Mouse (Mus musculus) stomach, embryonic 14.5 days (tissue): Measurements from ENCODE around the gene Cpsf4l. TPM values are rescaled to one million over a fixed set of nuclear protein-coding genes. Genes with fewer than 3 reads are reported as not detected.

Experiments
- ATAC-seq: fragments of 200-750 bp; cut with Nextera tagmentation; 2 replicates; pipeline ENCODE4 v1.8.0; 2017; ENCODE audit warnings: low read depth, moderate TSS enrichment; ENCODE audit not compliant: insufficient number of reproducible peaks, insufficient read depth, low FRiP score
- H3K27ac ChIP-seq: fragments of 300-500 bp; sonication (generic); 2 replicates; pipeline ENCODE4 v1.5.1; 2014; ENCODE audit warnings: mild to moderate bottlenecking, low read length, moderate library complexity, mixed read lengths
- H3K27me3 ChIP-seq: fragments of 300-500 bp; sonication (generic); 2 replicates; pipeline ENCODE4 v1.6.1; 2014; ENCODE audit warnings: low read length, control low read depth, mixed read lengths; ENCODE audit not compliant: control insufficient read depth, insufficient read depth
- H3K36me3 ChIP-seq: fragments of 300-500 bp; sonication (generic); 2 replicates; pipeline ENCODE4 v1.6.1; 2014; ENCODE audit warnings: mild to moderate bottlenecking, control low read depth, low read length, moderate library complexity, mixed read lengths; ENCODE audit not compliant: control insufficient read depth, insufficient read depth
- H3K4me1 ChIP-seq: fragments of 300-500 bp; sonication (generic); 2 replicates; pipeline ENCODE4 v1.6.1; 2014; ENCODE audit warnings: low read length, control low read depth, mixed read lengths; ENCODE audit not compliant: control insufficient read depth, insufficient read depth
- H3K4me2 ChIP-seq: fragments of 300-500 bp; sonication (generic); replicated peaks from 2 replicates; pipeline ENCODE4 v1.6.1; 2014; ENCODE audit warnings: low read depth, low read length, control low read depth
- H3K4me3 ChIP-seq: fragments of 300-500 bp; sonication (generic); 2 replicates; pipeline ENCODE4 v1.5.1; 2014; ENCODE audit warnings: low read depth, low read length, control low read depth
- H3K9ac ChIP-seq: fragments of 300-500 bp; sonication (generic); replicated peaks from 2 replicates; pipeline ENCODE4 v1.6.1; 2014; ENCODE audit warnings: low read depth, mild to moderate bottlenecking, control low read depth, low read length, moderate library complexity, mixed read lengths
- H3K9me3 ChIP-seq: fragments of 300-500 bp; sonication (generic); 2 replicates; pipeline ENCODE4 v1.6.1; 2016; ENCODE audit warnings: low read depth, low read length, control low read depth; ENCODE audit not compliant: control insufficient read depth
- WGBS: fragments of 180-500 bp; shearing (Covaris S2); extraction: QIAGEN DNeasy Blood & Tissue Kit; methylation state at CpG from one replicate; pipeline ENCODE4 v1.1.7; 2014; 5-methylcytosine and 5-hydroxymethylcytosine counted together
- polyA plus RNA-seq: library from polyadenylated mRNA; unstranded; fragments of >200 nt; fragmentation: Nextera tagmentation; extraction: Ambion mirVana; gene quantifications from 2 replicates; pipeline ENCODE4 v1.2.1, GENCODE M21; 2014

The Cpsf4l gene
- polyA plus RNA-seq, 1 experiment from 2014 or later = 0.52 TPM

DNA sequence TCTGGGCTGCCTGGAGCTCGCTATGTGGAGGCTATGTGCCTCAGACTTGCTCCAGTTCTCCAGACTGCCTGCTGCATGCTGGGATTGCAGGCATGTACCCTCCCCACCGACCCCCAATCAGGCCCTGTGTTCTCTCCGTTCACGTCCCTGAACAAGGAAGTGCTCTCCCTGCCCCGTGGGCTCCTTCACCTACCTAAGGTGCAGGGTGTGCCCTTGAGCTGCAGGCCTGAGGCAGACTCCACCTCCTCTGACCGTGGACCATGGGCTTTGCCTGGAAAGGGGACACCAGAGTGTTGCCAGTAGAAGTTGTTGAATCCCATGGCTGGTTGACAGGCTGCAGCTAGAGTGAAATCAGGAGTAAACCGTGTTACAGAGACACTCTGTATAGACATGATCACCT is 10.2 kb downstream of the Cpsf4l start:
- no peak overlapping the region for H3K4me3 ChIP-seq
- 78% methylated on average over 7 of the region's 7 CpGs for WGBS
- H3K27ac ChIP-seq = no peak overlapping the region
- peaks cover 8% of the 10 kb centered on the region for H3K36me3 ChIP-seq
- H3K4me1 ChIP-seq = no peaks in the 10 kb centered on the region
- H3K9me3 ChIP-seq = no peaks in the 10 kb centered on the region
- H3K4me2 ChIP-seq = no peak overlapping the region
- no peaks in the 10 kb centered on the region for H3K27me3 ChIP-seq
- no peak for ATAC-seq
- H3K9ac ChIP-seq = no peak overlapping the region

DNA sequence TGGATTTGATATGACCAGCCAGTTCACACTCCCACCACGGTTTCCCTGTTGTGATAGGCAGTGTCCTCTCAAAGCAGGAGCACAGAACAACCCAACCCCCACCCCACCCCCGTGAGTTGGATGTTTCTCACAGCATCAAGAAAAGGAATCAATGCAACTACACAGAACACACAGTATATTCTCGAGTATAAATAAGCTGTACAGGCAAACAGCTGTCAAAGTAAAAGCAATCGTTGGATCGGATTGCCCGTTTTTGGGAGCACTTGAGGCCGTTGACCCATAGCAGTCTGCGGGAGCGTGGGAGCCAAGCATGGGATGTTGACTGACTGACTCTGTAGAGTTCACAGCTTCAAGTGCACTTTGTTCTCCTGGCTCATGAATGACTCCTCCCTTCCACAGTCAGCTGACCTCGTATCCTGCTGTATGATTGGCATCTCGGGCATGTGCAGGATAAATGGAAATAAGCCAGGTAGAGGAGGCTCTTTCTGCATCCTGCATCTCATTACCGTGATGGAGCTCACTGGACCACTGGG is 11.7 kb downstream of the Cpsf4l start:
- Histone ChIP-seq H3K4me3 (no peak overlapping the region), H3K4me2 (no peak overlapping the region), H3K9ac (no peak overlapping the region), H3K4me1 (no peaks in the 10 kb centered on the region), H3K27me3 (no peaks in the 10 kb centered on the region), H3K36me3 (peaks cover 18% of the 10 kb centered on the region), H3K27ac (no peak overlapping the region), H3K9me3 (no peaks in the 10 kb centered on the region)
- WGBS = 76% methylated on average over 12 of the region's 12 CpGs
- no peak for ATAC-seq

DNA sequence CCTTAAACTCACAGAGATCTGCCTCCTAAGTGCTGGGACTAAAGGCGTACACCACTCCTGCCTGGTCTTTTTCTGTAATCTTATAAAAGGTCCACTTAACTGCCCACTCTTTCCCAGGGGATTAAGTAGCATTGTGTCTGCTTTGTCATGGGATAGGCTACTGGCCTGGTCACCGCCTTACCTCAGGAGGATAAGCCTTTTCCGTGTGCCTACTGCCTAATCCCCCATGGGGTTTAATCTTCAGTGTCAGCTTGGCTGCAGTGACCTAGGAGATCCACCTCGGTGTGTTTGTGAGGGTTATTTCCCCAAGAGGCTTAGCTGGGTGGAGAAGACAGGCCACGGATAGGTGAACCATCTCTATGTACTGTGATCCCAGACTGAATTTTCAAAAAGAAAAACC is 12.2 kb downstream of the Cpsf4l start:
- Histone ChIP-seq H3K9ac (no peak overlapping the region), H3K4me3 (no peak overlapping the region), H3K4me2 (no peak overlapping the region), H3K27me3 (no peaks in the 10 kb centered on the region), H3K4me1 (no peaks in the 10 kb centered on the region), H3K36me3 (peaks cover 20% of the 10 kb centered on the region), H3K9me3 (no peaks in the 10 kb centered on the region), H3K27ac (no peak overlapping the region)
- 77% methylated on average over 5 of the region's 5 CpGs for WGBS
- no peak for ATAC-seq

- no peak overlapping the region for H3K9ac ChIP-seq
- WGBS = 61% methylated on average over 3 of the region's 3 CpGs
- no peak overlapping the region for H3K4me2 ChIP-seq
- no peak overlapping the region for H3K27ac ChIP-seq
- H3K36me3 ChIP-seq = peaks cover 45% of the 10 kb centered on the region
- H3K4me3 ChIP-seq = no peak overlapping the region
- ATAC-seq = no peak
- H3K9me3 ChIP-seq = no peaks in the 10 kb centered on the region
- H3K27me3 ChIP-seq = no peaks in the 10 kb centered on the region
- peaks cover 7% of the 10 kb centered on the region for H3K4me1 ChIP-seq
Measured at GRCm38 (mm10) chr11:113691851-113692250, 18.0 kb downstream of the Cpsf4l start.

GRCm38 (mm10) chr11:113691318-113691717 is 18.5 kb downstream of the Cpsf4l start:
- no peak overlapping the region for H3K4me3 ChIP-seq
- H3K27me3 ChIP-seq = no peaks in the 10 kb centered on the region
- H3K36me3 ChIP-seq = peaks cover 45% of the 10 kb centered on the region
- WGBS = 83% methylated on average over 5 of the region's 5 CpGs
- H3K9me3 ChIP-seq = no peaks in the 10 kb centered on the region
- H3K27ac ChIP-seq = no peak overlapping the region
- ATAC-seq = no peak
- H3K4me2 ChIP-seq = no peak overlapping the region
- H3K4me1 ChIP-seq = peaks cover 11% of the 10 kb centered on the region
- H3K9ac ChIP-seq = no peak overlapping the region

DNA sequence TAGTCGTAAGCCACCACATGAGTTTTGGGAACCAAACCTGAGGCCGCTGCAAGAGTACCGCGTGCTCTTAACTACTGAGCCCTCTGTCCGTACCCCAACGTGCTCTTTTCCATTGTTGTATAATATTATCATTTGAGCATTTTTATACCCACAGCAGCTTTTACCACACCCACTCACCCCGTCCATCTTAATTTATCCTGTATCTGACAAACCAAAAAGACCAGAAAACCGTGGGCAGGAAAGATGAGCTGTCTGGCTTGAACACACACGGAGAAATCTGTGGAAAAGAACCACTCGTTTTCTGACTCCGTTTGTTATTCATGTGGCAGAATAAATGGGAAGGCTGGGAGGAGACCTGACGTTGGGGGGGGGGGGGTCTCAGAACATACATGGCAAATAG is 19.3 kb downstream of the Cpsf4l start:
- Histone ChIP-seq H3K27me3 (no peaks in the 10 kb centered on the region), H3K36me3 (peaks cover 45% of the 10 kb centered on the region), H3K9me3 (no peaks in the 10 kb centered on the region), H3K4me3 (no peak overlapping the region), H3K4me2 (no peak overlapping the region), H3K27ac (no peak overlapping the region), H3K9ac (no peak overlapping the region), H3K4me1 (peaks cover 11% of the 10 kb centered on the region)
- WGBS = 85% methylated on average over 12 of the region's 12 CpGs
- no peak for ATAC-seq

DNA sequence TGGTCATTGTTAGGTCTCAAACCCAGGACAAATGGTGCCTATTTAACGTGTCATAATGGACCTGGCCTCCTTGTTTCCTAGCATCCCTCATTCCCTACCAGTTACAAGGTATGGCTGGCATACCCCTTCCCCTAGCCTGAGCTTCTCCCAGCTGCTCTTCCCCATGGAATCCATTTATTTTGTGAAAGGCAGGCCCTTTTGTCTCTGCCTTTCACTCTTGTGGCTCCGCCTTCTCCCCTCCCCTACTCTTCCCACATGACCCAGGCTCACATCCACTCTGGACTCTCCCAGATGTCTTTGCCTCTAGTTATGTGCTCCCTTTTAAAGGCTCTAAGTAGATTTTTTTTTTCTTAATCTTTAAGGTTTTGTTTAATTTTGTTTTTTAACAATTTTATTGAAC is 22.8 kb downstream of the Cpsf4l start:
- WGBS = 63% methylated on average over 2 of the region's 2 CpGs
- H3K36me3 ChIP-seq = peaks cover 22% of the 10 kb centered on the region

GRCm38 (mm10) chr11:113684707-113685426 is 24.9 kb downstream of the Cpsf4l start:
- Histone ChIP-seq H3K27me3 (no peaks in the 10 kb centered on the region), H3K9ac (peak overlapping the region; percentile 82), H3K9me3 (no peaks in the 10 kb centered on the region), H3K27ac (peak overlapping the region; percentile 95; the same call in 1 of the 2 replicates), H3K4me3 (peak overlapping the region; percentile 87), H3K36me3 (peaks cover 18% of the 10 kb centered on the region), H3K4me2 (peak overlapping the region; percentile 68), H3K4me1 (peaks cover 32% of the 10 kb centered on the region)
- no peak for ATAC-seq
- 40% methylated on average over 25 of the region's 25 CpGs for WGBS

More for the DNA sequence above, 22.8 kb downstream of the Cpsf4l start:
- Histone ChIP-seq H3K9me3 (no peaks in the 10 kb centered on the region), H3K4me3 (no peak overlapping the region), H3K27me3 (no peaks in the 10 kb centered on the region), H3K9ac (no peak overlapping the region), H3K4me2 (no peak overlapping the region), H3K4me1 (peaks cover 26% of the 10 kb centered on the region), H3K27ac (no peak overlapping the region)
- ATAC-seq = no peak
